Mouse (Mus musculus) cerebellum, adult 18-20 months (tissue): Measurements from ENCODE around the gene Mpv17l.
"Not testable (repeated sequence)": the region's sequence is repeated elsewhere in the genome, so short reads cannot be mapped to it uniquely, and the experiment has no call there.

ENCODE experiments used
- DNase-seq, 2 experiments: peaks; one replicate each; pipeline ENCODE4 v3.0.0; 2021

Gene Mpv17l

GRCm38 (mm10) chr16:13940139-13940846 lies 37.3 kb downstream of the Mpv17l start:
- peak; percentile 90 to 97 for DNase-seq

DNA sequence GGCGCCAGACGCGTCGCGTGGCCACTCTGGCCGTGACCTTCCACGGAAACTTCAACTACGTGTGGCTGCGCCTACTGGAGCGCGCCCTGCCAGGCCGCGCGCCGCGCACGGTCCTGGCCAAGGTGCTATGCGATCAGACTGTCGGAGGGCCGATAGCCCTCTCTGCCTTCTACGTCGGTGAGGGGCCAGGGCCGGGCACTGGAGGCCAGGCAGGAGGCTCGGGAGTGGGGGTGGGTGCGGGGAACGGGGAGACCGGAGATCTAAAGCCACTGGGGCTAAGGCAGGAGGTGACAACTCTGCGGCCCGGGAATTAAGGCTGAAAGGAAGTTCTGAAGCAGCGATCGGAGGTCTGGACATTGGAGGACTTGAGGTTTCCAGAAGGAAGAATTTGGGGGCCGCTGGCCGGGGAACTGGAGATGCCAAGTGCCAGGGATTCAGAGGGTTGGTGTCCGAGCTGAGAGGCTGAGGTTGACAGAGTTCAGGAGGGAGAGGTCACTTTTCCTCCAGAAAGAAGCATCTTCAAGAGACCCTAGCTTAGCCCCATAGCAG lies 38.0 kb downstream of the Mpv17l start:
- no peak for DNase-seq

GRCm38 (mm10) chr16:13944178-13944577 lies 41.2 kb downstream of the Mpv17l start:
- DNase-seq = no peak

DNA sequence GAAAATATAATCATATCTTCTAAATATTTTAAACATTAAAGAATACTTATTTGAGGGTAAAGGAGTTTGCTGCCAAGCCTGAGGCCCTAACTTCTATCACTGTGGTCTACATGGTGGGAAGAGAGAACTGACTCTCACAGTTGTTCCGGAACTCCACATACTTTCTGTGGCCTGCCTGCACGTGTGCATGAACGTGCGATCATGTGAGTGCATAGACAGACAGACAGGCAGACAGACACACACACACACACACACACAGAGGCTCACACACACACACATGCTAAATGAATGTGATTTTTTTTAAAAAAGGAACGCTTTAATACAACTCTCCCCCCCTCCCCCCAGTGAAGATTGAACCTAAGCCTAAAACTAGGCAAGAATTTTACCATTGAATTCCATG lies 41.8 kb downstream of the Mpv17l start:
- no peak for DNase-seq

GRCm38 (mm10) chr16:13945153-13945552 lies 42.2 kb downstream of the Mpv17l start:
- no peak for DNase-seq

DNA sequence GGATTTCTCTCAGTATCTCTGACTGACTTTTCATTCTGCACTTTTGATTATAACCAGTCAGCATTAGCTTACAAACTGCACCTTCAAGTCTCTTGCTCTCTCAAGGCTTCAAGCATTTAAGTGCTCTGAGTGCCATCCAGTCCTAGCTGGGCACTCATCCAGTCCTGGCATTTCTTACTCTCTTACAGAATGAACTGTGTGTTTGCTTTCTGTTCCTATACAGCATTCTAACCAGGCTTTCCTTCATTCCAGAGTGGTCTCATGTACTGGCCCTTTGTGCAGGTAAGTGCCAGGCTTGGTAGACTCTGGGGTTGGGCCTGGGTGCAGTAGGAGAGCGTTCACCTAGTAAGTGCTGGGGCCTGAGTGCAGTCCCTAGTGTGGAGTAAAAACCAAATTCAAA lies 43.3 kb downstream of the Mpv17l start:
- no peak for DNase-seq

DNA sequence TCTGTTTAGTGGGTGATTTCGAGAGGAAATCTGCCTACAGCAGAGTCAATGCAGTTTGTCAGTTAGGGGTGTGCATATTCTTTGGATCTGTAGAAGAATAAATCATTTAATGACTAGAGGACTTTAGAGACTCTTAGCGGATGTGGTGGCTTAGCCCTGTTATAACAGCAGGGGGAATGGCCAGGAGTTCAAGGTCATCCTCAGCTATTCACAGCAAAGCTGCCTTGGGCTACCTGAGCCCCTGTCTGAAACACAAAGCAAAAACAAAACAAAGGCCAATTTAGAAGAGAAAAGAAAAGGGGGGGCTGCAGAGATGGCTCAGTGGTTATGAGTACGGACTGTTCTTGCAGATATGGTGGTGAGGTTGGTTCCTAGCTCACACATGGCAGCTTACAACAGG lies 48.3 kb downstream of the Mpv17l start:
- no peak for DNase-seq

DNA sequence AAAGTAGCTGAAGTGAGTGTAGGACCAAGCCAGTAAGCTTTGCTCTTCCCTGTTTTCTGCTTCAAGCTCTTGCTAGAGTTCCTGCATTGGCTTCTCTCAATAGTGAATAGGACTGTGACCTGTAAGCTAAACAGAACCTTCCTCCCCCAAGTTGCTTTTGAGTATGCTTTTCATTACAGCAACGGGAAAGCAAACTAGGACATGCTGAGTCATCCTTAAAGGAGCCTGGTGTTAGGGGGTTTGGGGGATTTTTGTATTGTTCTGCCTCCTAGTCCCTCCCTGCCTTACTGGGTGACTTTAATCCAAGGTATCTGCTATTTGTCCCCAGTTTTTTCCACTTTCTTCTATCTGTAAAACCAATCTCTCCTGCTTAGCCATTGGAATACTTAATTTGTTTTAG lies 59.1 kb downstream of the Mpv17l start:
- no peak for DNase-seq

DNA sequence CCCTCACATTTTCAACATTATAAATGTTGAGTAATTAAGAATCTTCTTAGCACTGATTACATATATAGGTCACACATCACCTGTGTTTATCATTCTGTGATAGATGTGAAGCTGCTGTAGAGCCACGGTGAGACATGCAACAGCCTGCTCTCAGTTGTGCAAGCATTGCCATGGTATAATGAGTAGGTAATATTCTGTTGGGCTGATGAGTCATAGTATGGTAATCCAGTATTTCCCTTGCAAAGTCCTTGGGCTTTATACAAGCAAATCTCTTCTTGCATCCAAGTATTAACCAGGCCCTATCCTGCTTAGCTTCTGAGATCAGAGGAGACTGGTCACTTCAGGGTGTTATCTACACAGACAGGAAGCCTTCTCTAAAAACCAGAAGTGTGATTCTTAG lies 66.1 kb downstream of the Mpv17l start:
- no peak for DNase-seq

DNA sequence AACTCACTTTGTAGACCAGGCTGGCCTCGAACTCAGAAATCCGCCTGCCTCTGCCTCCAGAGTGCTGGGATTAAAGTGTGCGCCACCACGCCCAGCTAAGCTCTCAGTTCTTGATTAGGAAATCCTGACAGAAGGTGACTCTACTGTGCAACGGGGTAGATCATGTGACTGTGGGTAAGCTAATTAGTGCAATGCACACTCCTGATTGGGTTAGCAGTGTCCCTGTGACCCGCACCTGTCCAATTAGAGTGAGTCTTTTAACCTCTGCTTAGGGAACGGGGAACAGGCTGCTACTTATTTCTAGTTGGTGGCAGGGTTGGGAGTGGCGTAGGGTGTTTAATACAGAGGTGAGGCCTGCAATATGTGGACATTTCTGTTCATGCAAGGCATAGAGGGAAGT lies 69.1 kb downstream of the Mpv17l start:
- no peak for DNase-seq

DNA sequence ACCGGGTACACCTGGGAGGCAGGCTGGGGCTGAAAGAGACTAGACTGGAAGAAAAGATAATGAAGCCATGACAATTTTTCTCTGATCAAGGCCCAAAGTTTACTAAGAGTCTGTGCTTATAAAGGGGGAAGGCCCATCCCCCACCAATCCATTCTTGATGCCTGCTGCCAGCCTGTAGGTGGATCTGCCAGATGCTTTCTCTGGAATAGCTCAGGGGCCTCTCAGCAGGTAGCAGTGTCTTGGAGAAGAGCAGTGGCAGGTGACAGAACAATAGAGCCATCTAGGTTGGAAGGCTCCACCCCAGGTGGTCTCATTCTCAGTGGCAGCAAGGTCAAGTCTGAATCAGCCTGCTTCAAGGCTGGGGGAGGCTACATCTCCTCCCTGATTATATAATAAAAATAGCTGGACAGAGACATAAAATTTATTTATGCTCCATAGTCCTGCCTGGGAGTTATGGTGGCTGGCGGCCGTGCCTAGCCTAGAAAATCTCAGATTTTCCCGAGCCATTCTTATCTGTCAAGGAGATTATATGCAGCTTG lies 73.5 kb downstream of the Mpv17l start:
- DNase-seq = not testable (repeated sequence)

- not testable (repeated sequence) for DNase-seq
Measured at GRCm38 (mm10) chr16:13977026-13977425, 74.1 kb downstream of the Mpv17l start.

- DNase-seq = not testable (repeated sequence)
Measured at GRCm38 (mm10) chr16:13981726-13982125, 78.8 kb downstream of the Mpv17l start.

DNA sequence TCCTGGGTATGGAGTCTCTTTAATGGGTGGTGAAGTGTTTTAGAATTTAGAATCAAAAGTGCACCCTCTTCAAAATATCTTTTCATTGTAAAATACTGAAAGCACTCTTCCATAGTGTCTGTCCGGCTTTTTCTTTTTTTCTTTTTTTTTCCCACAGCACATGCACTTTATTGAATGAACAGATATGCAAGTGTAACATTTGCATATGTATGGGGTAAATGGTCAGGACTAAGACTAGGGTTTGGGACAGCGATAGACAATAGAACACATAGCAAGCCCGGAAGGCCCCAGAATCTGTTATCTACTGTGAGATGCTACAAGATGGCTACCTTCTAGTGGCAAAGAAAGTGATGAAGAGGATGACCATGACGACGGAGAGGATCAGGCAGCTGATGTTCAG lies 80.2 kb downstream of the Mpv17l start:
- DNase-seq = no peak

DNA sequence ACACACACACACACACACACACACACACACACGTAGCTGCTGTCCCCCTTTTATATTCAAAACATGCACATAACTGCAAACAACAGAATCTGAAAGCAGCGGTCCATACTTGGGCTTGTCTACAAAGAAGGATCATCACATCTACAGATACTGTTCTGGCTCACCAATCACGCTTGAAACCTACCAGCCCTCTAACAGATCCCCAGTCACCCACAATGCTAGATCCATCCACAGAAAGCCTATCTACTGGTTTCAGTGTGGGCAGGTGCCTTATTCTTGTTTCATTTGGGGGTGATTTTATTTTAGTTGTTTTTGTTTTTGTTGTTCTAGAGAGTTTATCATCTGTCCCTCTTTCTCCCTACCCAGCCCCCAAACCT lies 83.2 kb downstream of the Mpv17l start:
- DNase-seq = no peak

- DNase-seq = peak; percentile 75 to 76
Measured at GRCm38 (mm10) chr16:13986574-13987478, 83.9 kb downstream of the Mpv17l start, which contains the start of the genes 2900011O08Rik and Ifitm7. 2900011O08Rik (plus strand) TSS chr16:13986604. Ifitm7 (minus strand) TSS chr16:13986888.

- no peak for DNase-seq
Measured at GRCm38 (mm10) chr16:13992518-13993248, 89.7 kb downstream of the Mpv17l start.

DNA sequence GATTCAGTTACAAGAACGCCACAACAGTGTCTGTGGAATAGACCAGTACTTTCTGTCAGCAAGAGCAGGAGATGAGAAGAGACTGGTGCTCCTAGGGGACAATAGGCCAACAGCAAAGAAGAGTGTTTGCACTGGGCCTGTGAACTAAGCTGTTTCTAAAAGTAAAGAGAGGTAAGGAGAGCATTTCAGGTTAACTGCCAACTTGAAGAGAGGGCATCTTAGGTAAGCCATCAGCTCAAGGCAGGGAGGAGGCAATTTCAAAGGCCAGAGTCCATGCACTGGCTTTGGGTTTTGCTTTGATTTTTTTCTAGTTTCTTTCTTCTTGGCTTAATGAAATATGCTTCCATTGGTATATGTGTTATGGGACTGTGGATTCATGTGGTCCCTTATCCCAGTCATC lies 91.1 kb downstream of the Mpv17l start:
- DNase-seq = no peak

- DNase-seq = no peak
Measured at GRCm38 (mm10) chr16:13994502-13994901, 91.5 kb downstream of the Mpv17l start.
